Mouse (Mus musculus) spleen, embryonic (tissue): ENCODE data around the gene Fam107b.

ENCODE experiments used
- CTCF ChIA-PET: fragments of 350-600 bp; sonication (Branson Sonifier 250); formaldehyde crosslinking; loops from one replicate; lab custom pipeline; 2022; lab: Charles Lee

Fam107b gene

GRCm38 (mm10) chr2:3765957-3766783 is 195.9 kb downstream of the Fam107b start:
- CTCF ChIA-PET = no interaction called here

GRCm38 (mm10) chr2:3769260-3769659 is 199.0 kb downstream of the Fam107b start:
- CTCF ChIA-PET = interaction anchor here (0.7 kb wide), 1 partner anchor 14 kb away, joined by 8 read pairs; no protein-coding TSS in a partner anchor

- CTCF ChIA-PET = interaction anchor here (0.7 kb wide), 1 partner anchor 15 kb away, joined by 8 read pairs; no protein-coding TSS in a partner anchor
Measured at GRCm38 (mm10) chr2:3769786-3770318, 199.6 kb downstream of the Fam107b start.

GRCm38 (mm10) chr2:3770383-3770782 is 200.1 kb downstream of the Fam107b start:
- CTCF ChIA-PET = no interaction called here

- CTCF ChIA-PET = no interaction called here
Measured at GRCm38 (mm10) chr2:3771483-3771882, 201.2 kb downstream of the Fam107b start.

GRCm38 (mm10) chr2:3773089-3773488 is 202.8 kb downstream of the Fam107b start:
- CTCF ChIA-PET = interaction anchor here (0.6 kb wide), 1 partner anchor 244 kb away, joined by 5 read pairs; no protein-coding TSS in a partner anchor

GRCm38 (mm10) chr2:3775569-3775968 is 205.3 kb downstream of the Fam107b start:
- CTCF ChIA-PET = no interaction called here

- CTCF ChIA-PET = no interaction called here
Measured at GRCm38 (mm10) chr2:3776045-3776444, 205.8 kb downstream of the Fam107b start.

GRCm38 (mm10) chr2:3777696-3778095 is 207.4 kb downstream of the Fam107b start:
- CTCF ChIA-PET = no interaction called here

GRCm38 (mm10) chr2:3785546-3785945 is 215.3 kb downstream of the Fam107b start:
- CTCF ChIA-PET = no interaction called here

- CTCF ChIA-PET = no interaction called here
Measured at GRCm38 (mm10) chr2:3787752-3788423, 217.6 kb downstream of the Fam107b start.

GRCm38 (mm10) chr2:3788424-3788786 is 218.1 kb downstream of the Fam107b start:
- CTCF ChIA-PET = no interaction called here

GRCm38 (mm10) chr2:3796543-3796942 is 226.3 kb downstream of the Fam107b start:
- CTCF ChIA-PET = no interaction called here

- CTCF ChIA-PET = interaction anchor here (0.6 to 2.1 kb wide), 4 partner anchors 46 to 449 kb away, joined by 3 to 13 read pairs (median 4); no protein-coding TSS in a partner anchor
Measured at GRCm38 (mm10) chr2:3799767-3800554, 229.7 kb downstream of the Fam107b start.

- CTCF ChIA-PET = interaction anchor here (1.0 to 2.1 kb wide), 2 partner anchors 253 to 254 kb away, joined by 3 to 13 read pairs; no protein-coding TSS in a partner anchor
Measured at GRCm38 (mm10) chr2:3800555-3800878, 230.2 kb downstream of the Fam107b start.

GRCm38 (mm10) chr2:3805742-3806141 is 235.5 kb downstream of the Fam107b start:
- CTCF ChIA-PET = no interaction called here

- CTCF ChIA-PET = no interaction called here
Measured at GRCm38 (mm10) chr2:3810321-3810720, 240.0 kb downstream of the Fam107b start.

- CTCF ChIA-PET = no interaction called here
Measured at GRCm38 (mm10) chr2:3816142-3816609, 245.9 kb downstream of the Fam107b start.

GRCm38 (mm10) chr2:3817626-3818025 is 247.3 kb downstream of the Fam107b start:
- CTCF ChIA-PET = no interaction called here

- CTCF ChIA-PET = no interaction called here
Measured at GRCm38 (mm10) chr2:3822483-3823455, 252.5 kb downstream of the Fam107b start.
